Mouse (Mus musculus) left cerebral cortex, adult 2 months (tissue): ENCODE measurements around the gene Dnajc25. TPM values are rescaled to one million over a fixed set of nuclear protein-coding genes. Genes with fewer than 3 reads are reported as not detected.

ENCODE experiments used
- DNase-seq, 2 experiments: peaks; one replicate each; pipeline ENCODE4 v3.0.0; 2021 to 2022; ENCODE audit warnings: low spot score in 2 of 2, mixed read lengths in 1 of 2; ENCODE audit errors: extremely low spot score in 1 of 2
- H3K27ac ChIP-seq: fragments of 200-600 bp; 2 replicates; pipeline ENCODE4 v1.8.1; 2022
- H3K4me3 ChIP-seq: fragments of 200-600 bp; 2 replicates; pipeline ENCODE4 v1.8.1; 2022
- CTCF ChIP-seq: fragments of 200-600 bp; IDR thresholded peaks from 2 replicates; pipeline ENCODE4 v1.8.1; 2022; ENCODE audit warnings: antibody characterized with exemption, mild to moderate bottlenecking, moderate library complexity
- intact Hi-C: fragments of 180-260 bp; cut with DNase I; formaldehyde crosslinking; loops from one replicate; pipeline ENCODE4 v1.15.1; 2025
- total RNA-seq, 2 experiments: library from RNA; stranded (reverse); gene quantifications; 2 replicates each; pipeline ENCODE4 v1.2.3; 2021

The Dnajc25 gene
- total RNA-seq, 2 experiments from 2014 or later: 5.8 to 6.3 TPM

GRCm38 (mm10) chr4:59037525-59037924, 42.7 kb downstream of the Dnajc25 start:
- TF ChIP-seq CTCF: no peak
- DNase-seq: no peak
- H3K27ac ChIP-seq: no peak overlapping the region
- intact Hi-C loops: loop anchor here (5.0 kb wide), 1 partner anchor 35 kb away; the partner anchor contains the start of gene Gm20503
- no peak overlapping the region for H3K4me3 ChIP-seq

GRCm38 (mm10) chr4:59040397-59041287, 45.8 kb downstream of the Dnajc25 start:
- Histone ChIP-seq H3K27ac (no peak overlapping the region), H3K4me3 (no peak overlapping the region)
- TF ChIP-seq CTCF: no peak
- no peak for DNase-seq
- intact Hi-C loops: no loop called here

- Histone ChIP-seq H3K27ac (no peak overlapping the region), H3K4me3 (no peak overlapping the region)
- intact Hi-C loops: no loop called here
- DNase-seq: no peak
- TF ChIP-seq CTCF: no peak
These were observed 48.2 kb downstream of the Dnajc25 start for GRCm38 (mm10) chr4:59043074-59043473.

GRCm38 (mm10) chr4:59043891-59044290, 49.0 kb downstream of the Dnajc25 start:
- TF ChIP-seq CTCF: no peak
- no peak for DNase-seq
- no peak overlapping the region for H3K27ac ChIP-seq
- intact Hi-C loops: no loop called here
- no peak overlapping the region for H3K4me3 ChIP-seq

- no peak for TF ChIP-seq CTCF
These were observed 52.4 kb downstream of the Dnajc25 start for GRCm38 (mm10) chr4:59047222-59047621.

DNA sequence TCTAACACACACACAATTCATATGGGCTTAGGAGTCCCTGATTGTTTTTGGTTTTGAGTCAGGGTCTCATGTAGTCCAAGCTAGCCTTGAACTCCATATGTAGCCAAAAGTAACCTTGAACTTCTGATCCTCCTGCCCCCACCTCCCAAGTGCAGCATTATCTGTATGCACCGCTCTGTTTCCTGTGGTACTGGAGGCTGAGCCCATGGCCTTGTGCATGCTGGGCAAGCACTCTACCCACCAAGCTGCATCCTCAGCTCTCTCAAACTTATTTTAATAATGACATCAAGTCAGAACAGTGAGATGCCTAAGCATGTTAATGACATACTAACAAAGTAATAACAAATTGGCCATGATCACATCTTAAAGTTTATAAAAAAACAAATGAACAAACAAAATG, 56.2 kb downstream of the Dnajc25 start:
- Histone ChIP-seq H3K27ac (no peak overlapping the region), H3K4me3 (no peak overlapping the region)
- DNase-seq: no peak
- no peak for TF ChIP-seq CTCF
- intact Hi-C loops: no loop called here

More at GRCm38 (mm10) chr4:59047222-59047621, 52.4 kb downstream of the Dnajc25 start:
- intact Hi-C loops: no loop called here
- no peak overlapping the region for H3K4me3 ChIP-seq
- no peak for DNase-seq
- no peak overlapping the region for H3K27ac ChIP-seq

DNA sequence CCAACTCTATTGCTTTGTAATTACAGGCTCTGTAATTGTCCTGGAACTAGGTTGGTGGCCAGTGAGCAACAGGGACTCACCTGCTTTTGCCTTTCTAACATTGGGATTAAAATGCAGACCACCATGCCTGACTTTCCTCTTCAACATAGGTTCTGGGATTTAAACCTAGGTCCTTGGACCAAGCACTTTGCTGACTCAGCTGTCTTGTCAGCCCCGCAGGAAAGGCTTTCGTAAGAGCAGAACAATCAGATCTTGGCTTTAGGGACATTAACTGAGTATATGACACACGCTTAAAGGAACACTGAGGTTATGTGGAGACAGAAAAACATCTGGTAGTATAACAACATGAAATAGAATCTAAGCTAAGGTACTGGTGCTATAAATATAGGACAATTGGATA, 63.1 kb downstream of the Dnajc25 start:
- no peak for TF ChIP-seq CTCF
- DNase-seq: no peak
- intact Hi-C loops: no loop called here
- Histone ChIP-seq H3K27ac (no peak overlapping the region), H3K4me3 (no peak overlapping the region)

DNA sequence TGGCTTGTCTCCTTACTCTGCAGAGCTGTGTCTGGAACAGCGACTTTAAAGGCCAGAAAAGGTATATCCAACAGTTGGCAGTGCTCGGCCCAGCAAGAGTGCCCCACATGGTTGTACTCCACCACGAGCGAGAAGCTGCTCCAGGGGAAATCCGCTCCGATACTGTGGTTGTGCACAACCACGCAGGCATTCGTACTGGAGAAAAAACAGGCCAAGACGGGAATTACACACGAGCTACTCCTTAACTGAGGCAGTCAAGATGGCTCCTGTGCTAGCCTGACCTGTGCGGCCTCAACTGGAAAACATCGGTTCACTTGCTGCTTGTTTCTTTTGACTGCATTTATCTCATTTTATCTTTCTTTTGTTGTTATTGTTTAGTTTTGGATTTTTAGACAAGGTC, 67.7 kb downstream of the Dnajc25 start:
- intact Hi-C loops: no loop called here
- H3K4me3 ChIP-seq: no peak overlapping the region
- TF ChIP-seq CTCF: no peak

DNA sequence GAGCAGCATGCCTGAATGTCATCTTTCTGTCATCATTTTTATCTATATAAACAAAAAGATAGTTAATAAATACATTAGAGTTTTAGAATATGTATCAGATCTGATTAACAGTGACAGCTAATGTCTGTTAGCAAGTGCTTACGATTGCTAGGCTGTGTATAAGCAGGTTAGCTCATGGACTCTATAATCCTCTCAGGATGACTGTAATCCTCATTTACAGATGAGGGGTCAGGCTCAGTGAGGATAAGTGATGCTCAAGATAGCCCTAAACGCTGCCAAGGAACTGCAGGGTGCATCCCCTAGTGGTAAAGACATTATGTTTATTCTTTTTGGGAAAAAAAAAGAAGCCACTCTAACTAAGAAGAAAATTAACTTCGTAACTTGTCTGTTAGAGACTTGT, 74.4 kb downstream of the Dnajc25 start:
- no peak for DNase-seq
- Histone ChIP-seq H3K27ac (no peak overlapping the region), H3K4me3 (no peak overlapping the region)
- intact Hi-C loops: no loop called here
- no peak for TF ChIP-seq CTCF

More for the DNA sequence above, 67.7 kb downstream of the Dnajc25 start:
- DNase-seq: no peak
- H3K27ac ChIP-seq: no peak overlapping the region

Other genes with a start within 250 kb of the Dnajc25 start
- under 1 TPM; 0.44 to 0.48 TPM for gene Olfr267, start 207.3 kb upstream of the Dnajc25 start, total RNA-seq
- 100 to 1,000 TPM; 136 to 152 TPM for gene Ecpas, start 82.3 kb upstream of the Dnajc25 start, total RNA-seq
- 10 to 100 TPM; 50.1 to 56.8 TPM for gene Zkscan16, start 51.4 kb upstream of the Dnajc25 start, total RNA-seq
- 1 to 10 TPM; 1.9 to 2.2 TPM for gene Ptgr1, start 7.9 kb upstream of the Dnajc25 start, total RNA-seq
- 1 to 10 TPM in 1 of 2 experiments, not detected in 1; 1.9 TPM for gene Gm20503, start 8.1 kb downstream of the Dnajc25 start, total RNA-seq
- gene Gng10, start 40.0 kb downstream of the Dnajc25 start, total RNA-seq: 10 to 100 TPM; 63.4 to 70.0 TPM
- not detected for gene AI481877, start 143.9 kb downstream of the Dnajc25 start, total RNA-seq
- 10 to 100 TPM; 79.8 to 90.3 TPM for gene Ugcg, start 194.2 kb downstream of the Dnajc25 start, total RNA-seq